Mouse (Mus musculus) bone marrow macrophage, adult 2 months (primary cell): Measurements from ENCODE around the gene Gm2115. TPM values are rescaled to one million over a fixed set of nuclear protein-coding genes. Genes with fewer than 3 reads are reported as not detected.
A peak's percentile ranks its signal among the peaks of the same experiment; 100 is the strongest.

Experiments
- H3K27ac ChIP-seq: 2 replicates; pipeline ENCODE4 v1.5.1; 2012; ENCODE audit warnings: low read depth, low read length; ENCODE audit not compliant: insufficient read depth
- H3K4me1 ChIP-seq: 2 replicates; pipeline ENCODE4 v1.6.1; 2012; ENCODE audit warnings: low read length; ENCODE audit not compliant: control insufficient read depth, insufficient read depth
- H3K4me3 ChIP-seq: 2 replicates; pipeline ENCODE4 v1.5.1; 2012; ENCODE audit warnings: mild to moderate bottlenecking, low read length, moderate library complexity; ENCODE audit not compliant: insufficient read depth
- CTCF ChIP-seq: IDR thresholded peaks from 2 replicates; pipeline ENCODE4 v1.5.1; 2012; ENCODE audit warnings: low read depth, mild to moderate bottlenecking, low read length, moderate library complexity
- POLR2A ChIP-seq: IDR thresholded peaks from 2 replicates; pipeline ENCODE4 v1.6.1; 2012; ENCODE audit warnings: mild to moderate bottlenecking, low read depth, low read length, borderline replicate concordance
- polyA plus RNA-seq: library from polyadenylated mRNA; stranded (reverse); fragments of >200 nt; gene quantifications from 2 replicates; pipeline ENCODE4 v1.2.4, GENCODE M21; 2012; ENCODE audit not compliant: missing spikeins, insufficient read depth, insufficient read length

The Gm2115 gene
- polyA plus RNA-seq, 1 experiment: 0.25 TPM

DNA sequence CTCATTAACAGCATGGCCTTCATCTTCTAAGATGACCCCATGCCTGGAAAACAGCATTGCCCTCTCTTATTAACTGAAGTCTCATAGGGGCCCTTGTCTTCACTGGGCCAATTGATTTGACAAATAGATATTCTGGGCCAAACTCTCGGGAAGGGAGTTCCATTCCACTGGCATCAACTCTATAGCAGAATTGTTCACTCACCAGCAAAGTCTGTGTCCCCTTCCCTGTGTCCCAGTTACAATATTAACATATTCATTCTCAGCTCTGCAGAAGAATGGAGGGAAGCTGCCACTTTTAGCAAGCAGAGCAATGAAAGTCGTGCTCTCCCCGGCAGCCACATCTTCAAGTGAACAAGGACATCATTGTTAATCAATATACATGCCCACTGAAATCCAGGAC is 5.9 kb downstream of the Gm2115 start:
- TF ChIP-seq POLR2A (no peak), CTCF (no peak)
- H3K4me3 ChIP-seq: no peak overlapping the region
- H3K27ac ChIP-seq: no peak overlapping the region
- no peaks in the 10 kb centered on the region for H3K4me1 ChIP-seq

DNA sequence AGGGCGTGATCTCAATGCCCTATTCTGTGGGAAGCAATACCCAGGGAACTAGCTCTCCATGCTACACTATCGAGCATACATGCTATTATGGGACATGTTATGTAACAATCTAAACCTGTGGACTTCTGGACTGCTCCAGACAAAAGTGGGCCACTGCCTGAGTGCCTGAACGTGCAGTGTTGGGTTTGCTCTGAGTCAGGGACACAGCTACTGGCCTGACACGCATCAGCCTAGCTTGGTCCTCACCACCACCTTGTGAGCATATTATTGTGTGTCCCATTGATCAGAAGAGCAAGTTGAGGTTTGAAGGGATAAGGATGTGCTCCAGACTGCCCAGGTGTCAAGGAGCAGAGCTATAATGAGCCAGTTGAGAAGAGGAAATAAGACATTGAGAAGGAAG is 16.2 kb downstream of the Gm2115 start:
- H3K4me3 ChIP-seq: no peak overlapping the region
- peaks cover 36% of the 10 kb centered on the region for H3K4me1 ChIP-seq
- no peak for TF ChIP-seq POLR2A
- TF ChIP-seq CTCF: no peak
- H3K27ac ChIP-seq: no peak overlapping the region

DNA sequence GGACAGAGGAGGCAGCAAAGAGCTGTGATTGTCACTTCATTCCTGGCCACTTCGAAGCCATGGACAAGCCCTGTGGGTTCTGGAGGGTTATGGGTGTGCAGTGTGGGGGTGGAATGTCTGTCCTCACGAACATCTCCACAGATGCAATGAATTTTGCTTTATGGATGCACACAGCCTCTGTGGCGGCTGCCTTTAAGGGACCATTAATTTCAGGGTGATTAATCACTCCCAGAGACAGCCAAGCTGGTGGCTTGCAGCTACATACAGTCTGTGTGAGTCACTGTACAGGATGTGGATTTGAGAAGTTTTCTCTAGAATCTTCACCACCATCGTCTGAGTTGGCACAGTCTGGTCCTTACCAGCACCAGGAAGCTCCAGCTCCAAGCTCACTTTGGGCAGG is 17.9 kb downstream of the Gm2115 start:
- TF ChIP-seq POLR2A: no peak
- no peak for TF ChIP-seq CTCF
- H3K4me3 ChIP-seq: no peak overlapping the region
- peaks cover 41% of the 10 kb centered on the region for H3K4me1 ChIP-seq
- H3K27ac ChIP-seq: no peak overlapping the region

DNA sequence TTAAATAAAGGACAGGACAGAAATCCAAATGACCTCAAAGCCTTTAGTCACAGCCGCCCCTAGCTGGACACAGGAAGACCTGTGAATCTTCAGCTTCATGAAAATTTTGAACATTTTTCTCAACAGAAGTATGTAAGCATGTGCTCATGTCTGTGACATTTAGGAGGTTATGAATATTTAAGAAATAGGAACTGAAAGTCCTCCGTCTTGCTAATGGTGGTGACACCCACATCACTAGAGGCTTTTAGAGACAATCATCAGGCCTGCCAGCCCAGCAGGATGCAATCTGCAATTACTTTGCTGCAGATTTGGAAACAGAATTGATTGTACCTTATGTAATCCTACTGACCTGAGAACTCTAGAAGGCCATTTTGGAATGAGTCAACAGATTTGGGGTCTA is 22.7 kb downstream of the Gm2115 start:
- TF ChIP-seq CTCF (no peak), POLR2A (no peak)

GRCm38 (mm10) chr7:84555294-84555693 is 26.5 kb downstream of the Gm2115 start:
- Histone ChIP-seq H3K4me3 (no peak overlapping the region), H3K4me1 (peaks cover 10% of the 10 kb centered on the region), H3K27ac (no peak overlapping the region)
- TF ChIP-seq CTCF (no peak), POLR2A (no peak)

More for the DNA sequence above, 22.7 kb downstream of the Gm2115 start:
- Histone ChIP-seq H3K4me1 (peaks cover 41% of the 10 kb centered on the region), H3K27ac (peak overlapping the region; percentile 92), H3K4me3 (no peak overlapping the region)

GRCm38 (mm10) chr7:84557332-84557731 is 28.6 kb downstream of the Gm2115 start:
- H3K4me1 ChIP-seq: peaks cover 6% of the 10 kb centered on the region; the same call in 1 of the 2 replicates
- H3K4me3 ChIP-seq: no peak overlapping the region
- H3K27ac ChIP-seq: no peak overlapping the region
- TF ChIP-seq POLR2A: no peak
- TF ChIP-seq CTCF: no peak

- Histone ChIP-seq H3K4me3 (no peak overlapping the region), H3K4me1 (no peaks in the 10 kb centered on the region)
- TF ChIP-seq POLR2A (no peak), CTCF (no peak)
These were observed 31.7 kb downstream of the Gm2115 start for GRCm38 (mm10) chr7:84560500-84560899.

GRCm38 (mm10) chr7:84564236-84564635 is 35.5 kb downstream of the Gm2115 start:
- Histone ChIP-seq H3K4me1 (peaks cover 3% of the 10 kb centered on the region; the same call in 1 of the 2 replicates), H3K4me3 (no peak overlapping the region), H3K27ac (no peak overlapping the region)
- TF ChIP-seq POLR2A (no peak), CTCF (no peak)

More at GRCm38 (mm10) chr7:84560500-84560899, 31.7 kb downstream of the Gm2115 start:
- no peak overlapping the region for H3K27ac ChIP-seq

DNA sequence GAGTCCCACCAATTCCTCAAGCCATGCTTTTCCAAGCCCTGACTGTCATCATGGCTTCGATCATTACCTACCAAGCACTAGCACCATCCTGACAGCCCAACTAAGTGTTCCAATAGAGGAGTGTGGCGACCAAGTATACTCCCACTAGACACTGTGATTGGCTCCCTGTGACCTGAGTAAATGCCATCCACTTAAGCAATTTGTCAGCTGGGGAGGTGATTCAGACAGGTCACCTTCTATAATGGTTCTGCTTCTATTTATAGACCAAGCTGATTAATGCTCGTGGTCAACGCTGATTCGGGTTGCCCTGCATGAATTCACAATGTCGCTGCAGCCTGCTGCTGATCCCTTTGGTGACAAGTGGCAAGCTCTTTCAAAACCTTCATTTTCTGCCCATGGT is 37.4 kb downstream of the Gm2115 start:
- Histone ChIP-seq H3K4me1 (peaks cover 3% of the 10 kb centered on the region; the same call in 1 of the 2 replicates), H3K27ac (no peak overlapping the region), H3K4me3 (no peak overlapping the region)
- TF ChIP-seq CTCF: no peak

DNA sequence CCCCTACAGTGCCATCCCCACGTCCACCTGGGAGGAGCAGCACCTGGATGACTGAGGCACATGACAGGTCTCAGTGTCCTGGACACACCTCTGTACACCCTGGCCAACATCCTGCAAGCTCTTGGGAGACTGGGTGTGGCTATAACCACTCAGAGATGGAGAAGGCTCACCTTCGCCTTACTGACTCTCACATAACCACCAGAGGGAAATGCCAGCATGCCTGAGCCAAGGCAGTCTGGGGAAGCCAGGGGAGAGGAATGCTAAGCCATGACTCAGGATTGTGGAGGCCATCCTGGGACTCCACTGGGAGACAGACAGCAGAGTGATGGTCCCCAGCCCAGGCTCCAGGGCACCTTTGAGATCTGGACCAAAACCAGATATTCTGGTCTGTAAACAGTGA is 48.3 kb downstream of the Gm2115 start:
- no peak for TF ChIP-seq CTCF
- no peak for TF ChIP-seq POLR2A
- Histone ChIP-seq H3K4me3 (no peak overlapping the region), H3K4me1 (no peaks in the 10 kb centered on the region), H3K27ac (no peak overlapping the region)

DNA sequence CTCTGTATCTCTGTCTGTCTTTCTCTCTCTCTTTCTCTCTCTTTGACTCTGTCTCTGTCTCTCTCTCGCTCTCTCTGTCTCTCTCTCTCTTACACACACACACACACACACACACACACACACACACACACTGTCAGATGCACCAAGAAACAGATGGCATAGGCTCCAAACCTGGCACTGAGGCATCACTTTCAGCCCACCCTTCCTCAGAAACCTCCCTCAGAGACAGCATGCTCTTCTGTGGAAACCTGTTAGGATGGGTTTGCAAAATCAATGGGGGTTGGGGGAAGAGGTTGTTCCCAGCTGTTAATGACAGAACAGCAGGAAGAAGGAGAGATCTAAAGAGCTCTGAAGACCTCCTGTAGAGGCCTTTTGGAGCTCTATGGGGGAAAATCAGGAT is 50.1 kb downstream of the Gm2115 start:
- Histone ChIP-seq H3K27ac (no peak overlapping the region), H3K4me3 (no peak overlapping the region), H3K4me1 (peaks cover 2% of the 10 kb centered on the region; the same call in 1 of the 2 replicates)
- no peak for TF ChIP-seq POLR2A
- no peak for TF ChIP-seq CTCF
